Mouse (Mus musculus) CD4-positive naive resting alpha-beta T cell, adult 76 days (primary cell): ENCODE data around the gene Plcb3. TPM values are rescaled to one million over a fixed set of nuclear protein-coding genes. Genes with fewer than 3 reads are reported as not detected.

Source experiments
- total RNA-seq: library from RNA; stranded (reverse); gene quantifications from one replicate; pipeline ENCODE4 v1.2.4, GENCODE M21; 2023

Gene Plcb3
- 8.1 TPM for total RNA-seq

DNA sequence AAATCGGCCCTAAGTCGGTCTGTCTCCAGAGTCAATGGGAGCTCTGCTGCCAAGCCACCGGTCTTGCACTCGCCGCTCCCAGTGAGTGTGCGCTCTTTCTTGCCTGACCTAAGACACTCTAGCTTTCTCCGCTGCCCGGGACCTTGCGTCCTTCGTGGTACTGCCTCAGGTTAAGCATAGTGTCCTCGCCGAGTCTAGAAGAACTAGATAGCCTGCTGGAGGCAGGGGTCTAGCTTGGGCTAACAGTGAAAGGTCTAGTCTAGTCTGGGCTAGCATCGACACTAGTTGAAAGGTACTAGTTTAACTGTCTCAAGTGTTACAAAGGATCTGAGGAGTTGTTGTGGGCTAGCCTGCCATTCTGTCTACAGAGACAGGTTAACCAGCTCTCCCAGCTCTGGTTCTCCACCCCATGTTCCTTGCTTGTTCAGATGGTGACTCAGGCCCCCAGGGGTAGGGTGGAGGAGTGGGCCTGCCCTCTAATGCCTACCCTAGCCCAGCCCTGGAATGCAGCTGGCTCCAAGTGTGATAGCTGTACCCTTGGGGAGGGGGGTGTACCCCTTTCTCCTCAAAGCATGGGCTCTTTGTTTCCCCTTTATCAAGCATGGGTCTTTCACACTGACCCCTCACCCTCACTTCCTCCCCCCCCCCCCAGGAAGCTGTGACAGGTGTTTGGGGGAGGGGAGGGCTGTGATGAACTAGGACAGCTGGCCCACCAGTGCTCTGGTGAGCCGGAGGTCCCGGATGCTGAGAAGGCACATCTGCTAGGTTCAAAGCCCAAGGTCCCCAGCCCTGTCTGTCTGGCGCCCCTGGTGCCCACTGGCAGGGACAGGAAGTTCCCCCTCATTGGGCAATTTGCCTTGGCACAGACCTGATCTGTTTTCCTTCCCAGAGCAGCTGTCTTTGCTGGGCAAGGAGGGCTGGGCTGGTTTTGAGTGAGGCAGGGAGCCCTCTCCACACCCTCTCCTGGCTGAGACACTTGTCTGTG is at the start of gene Plcb3:
TSS of gene Plcb3 (minus strand) at position 934 of the 985 bp plus-strand sequence.

DNA sequence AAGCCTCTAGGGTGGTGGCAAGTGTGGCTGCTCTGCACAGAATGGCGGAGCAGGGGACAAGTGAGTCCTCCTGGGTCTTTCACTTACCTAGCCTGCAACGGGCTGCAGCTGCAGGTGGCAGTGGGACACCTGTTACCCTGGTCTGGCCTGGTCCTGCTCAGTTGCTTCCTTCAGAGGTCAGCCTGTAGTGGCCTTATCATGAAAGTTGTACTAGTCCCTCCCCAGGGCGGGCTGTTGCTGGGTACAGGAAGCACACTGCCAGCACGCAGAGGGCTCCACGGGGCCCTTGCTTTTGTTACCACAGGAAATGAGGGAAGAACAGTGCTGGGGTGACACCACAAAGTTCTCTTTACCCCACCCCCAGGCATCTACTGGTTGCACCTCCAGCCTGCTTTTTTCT is 42.9 kb upstream of the Plcb3 start, which contains the start of gene Fermt3:
TSS of gene Fermt3 (minus strand) at position 279 of the 400 bp plus-strand sequence.

DNA sequence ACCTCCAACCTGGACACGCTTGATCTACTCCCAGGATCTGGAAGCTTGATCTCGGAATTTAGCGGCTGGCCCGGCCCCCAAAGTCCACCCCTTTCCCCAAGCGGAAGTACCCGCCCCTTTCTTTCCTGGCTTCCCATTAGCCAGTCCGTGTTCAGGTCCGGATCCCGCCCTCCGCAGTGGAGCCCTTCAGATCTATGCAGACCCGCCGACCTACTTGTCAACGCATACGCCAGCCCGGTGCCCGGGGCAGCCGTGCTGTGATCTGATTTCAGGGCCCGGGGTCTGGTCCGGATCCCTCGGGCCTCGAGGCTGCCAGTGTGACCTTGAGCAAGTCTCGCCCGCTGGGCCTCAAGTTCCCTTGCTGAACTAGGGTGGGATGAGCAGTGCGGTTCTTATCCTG is 19.7 kb upstream of the Plcb3 start, which contains the start of the genes Nudt22 and Trpt1:
TSS of gene Nudt22 (minus strand) at position 112 of the 400 bp plus-strand sequence.
TSS of gene Trpt1 (plus strand) at position 126 of the 400 bp plus-strand sequence.

DNA sequence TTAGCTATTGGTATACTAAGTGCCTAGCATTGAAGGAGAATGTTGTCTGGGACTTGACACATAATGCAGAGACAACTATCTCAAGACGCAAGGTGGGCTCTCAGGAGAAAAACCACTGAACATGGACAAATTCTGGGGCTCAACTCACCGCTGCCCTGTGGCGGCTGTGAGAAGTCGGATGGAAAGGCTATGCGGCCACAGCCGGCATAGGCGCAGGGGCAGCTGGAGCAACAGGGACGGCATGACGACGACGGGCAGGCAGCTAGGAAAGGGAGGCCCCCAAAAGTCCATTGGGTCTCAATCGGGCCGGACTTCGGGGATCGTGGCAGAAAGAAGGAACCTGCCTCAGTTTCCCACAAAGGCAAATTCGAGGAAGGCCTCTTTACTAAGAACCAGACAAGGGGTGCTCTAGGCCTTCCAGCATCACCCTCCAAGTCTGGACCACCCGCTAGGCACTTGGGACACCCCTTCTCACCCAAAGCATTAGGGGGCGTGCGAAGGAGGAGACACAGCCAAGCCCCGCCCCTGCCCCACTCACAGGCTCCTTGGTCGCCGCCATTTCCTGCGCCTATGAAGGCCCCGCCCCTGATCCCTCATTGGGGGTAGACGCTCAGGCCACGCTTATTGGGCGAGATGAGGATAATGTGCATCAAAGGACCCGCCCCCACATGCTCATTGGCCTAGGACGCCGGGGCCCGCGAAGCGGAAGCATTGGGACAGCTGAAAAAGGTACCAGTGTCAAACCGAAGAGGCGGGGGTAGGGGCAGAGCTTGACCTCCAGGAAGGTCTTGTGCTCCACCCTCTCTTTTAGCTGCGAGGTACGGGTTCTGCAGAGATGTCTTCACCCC is 16.0 kb upstream of the Plcb3 start, which contains the start of gene Dnajc4:
TSS of gene Dnajc4 (minus strand) at position 562 of the 848 bp plus-strand sequence.

DNA sequence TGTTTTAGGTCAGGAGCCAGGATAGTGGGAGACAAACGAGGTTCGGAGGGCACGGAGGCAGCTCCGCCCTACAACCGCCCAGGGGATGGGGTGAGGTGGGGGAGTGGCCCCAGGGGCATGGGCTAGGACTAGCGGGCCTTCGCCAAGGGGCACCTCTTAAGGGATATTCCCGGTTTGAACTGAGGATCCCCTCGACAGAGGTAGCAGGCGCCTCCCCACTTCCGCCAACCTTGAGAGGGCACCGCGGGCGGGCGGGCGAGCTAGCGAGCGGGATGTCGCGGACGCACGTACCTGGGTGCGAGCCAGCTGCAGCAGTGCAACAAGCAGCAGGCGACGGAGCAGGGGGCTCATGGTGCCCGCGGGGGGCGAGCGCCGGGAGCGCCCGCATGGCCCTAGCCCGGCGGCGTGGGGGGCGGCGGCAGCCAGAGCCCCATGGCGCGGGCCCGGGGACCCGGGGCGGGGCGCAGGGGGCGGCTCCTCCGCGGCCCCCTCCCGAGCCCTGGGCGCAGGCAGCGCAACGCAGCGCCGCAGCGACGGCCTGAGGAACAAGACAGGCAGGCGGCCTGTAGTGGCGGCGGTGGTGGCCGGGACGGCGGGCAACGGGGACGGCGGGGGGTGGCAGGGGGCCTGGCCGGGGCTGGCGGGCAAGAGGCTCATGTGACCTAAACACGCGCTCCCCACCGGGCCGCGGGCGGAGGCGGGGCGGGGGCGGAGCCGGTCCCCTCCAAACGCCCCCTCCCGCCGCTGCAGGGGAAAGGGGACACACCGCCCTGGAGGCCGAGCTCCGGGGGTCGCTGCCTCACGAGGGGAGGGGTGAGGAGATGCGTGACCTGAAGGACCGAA is 11.0 kb upstream of the Plcb3 start, which contains the start of gene Vegfb:
TSS of gene Vegfb (minus strand) at position 591 of the 843 bp plus-strand sequence.

DNA sequence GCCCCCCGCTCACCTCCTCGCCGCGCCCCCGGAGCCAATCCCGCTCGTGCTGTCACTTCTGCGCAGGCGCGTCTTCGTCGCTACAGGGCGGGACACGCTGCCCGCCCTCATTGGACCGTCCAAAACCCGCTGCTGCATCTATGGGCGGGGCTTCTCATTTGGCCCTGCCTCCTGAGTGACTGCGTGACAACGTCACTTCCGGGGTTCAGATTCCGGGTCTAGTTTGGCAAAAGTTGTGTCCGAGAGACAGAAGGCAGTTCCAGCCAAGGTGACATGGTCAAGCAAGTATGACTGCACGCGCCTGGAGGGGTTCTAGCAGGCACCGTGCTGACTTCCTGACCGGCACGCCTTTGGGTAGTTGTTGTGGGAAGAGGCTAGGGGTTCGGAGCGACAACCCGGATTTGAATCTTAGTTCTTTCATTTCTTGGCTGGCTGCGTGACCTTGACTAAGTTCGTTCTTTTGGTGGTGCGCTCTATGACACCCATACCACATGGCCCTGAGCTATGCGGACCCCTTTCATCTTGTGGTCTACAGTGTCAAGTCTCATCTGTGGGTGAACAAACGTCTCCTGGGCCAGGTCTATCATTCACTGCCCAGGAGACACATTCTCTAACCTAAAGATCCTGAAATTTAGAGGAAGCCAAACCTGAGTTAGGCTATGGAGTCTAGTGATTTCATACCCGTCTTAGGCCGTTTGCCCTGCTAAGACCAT is 4.3 kb upstream of the Plcb3 start, which contains the start of gene Fkbp2:
TSS of gene Fkbp2 (minus strand) at position 121 of the 713 bp plus-strand sequence.

DNA sequence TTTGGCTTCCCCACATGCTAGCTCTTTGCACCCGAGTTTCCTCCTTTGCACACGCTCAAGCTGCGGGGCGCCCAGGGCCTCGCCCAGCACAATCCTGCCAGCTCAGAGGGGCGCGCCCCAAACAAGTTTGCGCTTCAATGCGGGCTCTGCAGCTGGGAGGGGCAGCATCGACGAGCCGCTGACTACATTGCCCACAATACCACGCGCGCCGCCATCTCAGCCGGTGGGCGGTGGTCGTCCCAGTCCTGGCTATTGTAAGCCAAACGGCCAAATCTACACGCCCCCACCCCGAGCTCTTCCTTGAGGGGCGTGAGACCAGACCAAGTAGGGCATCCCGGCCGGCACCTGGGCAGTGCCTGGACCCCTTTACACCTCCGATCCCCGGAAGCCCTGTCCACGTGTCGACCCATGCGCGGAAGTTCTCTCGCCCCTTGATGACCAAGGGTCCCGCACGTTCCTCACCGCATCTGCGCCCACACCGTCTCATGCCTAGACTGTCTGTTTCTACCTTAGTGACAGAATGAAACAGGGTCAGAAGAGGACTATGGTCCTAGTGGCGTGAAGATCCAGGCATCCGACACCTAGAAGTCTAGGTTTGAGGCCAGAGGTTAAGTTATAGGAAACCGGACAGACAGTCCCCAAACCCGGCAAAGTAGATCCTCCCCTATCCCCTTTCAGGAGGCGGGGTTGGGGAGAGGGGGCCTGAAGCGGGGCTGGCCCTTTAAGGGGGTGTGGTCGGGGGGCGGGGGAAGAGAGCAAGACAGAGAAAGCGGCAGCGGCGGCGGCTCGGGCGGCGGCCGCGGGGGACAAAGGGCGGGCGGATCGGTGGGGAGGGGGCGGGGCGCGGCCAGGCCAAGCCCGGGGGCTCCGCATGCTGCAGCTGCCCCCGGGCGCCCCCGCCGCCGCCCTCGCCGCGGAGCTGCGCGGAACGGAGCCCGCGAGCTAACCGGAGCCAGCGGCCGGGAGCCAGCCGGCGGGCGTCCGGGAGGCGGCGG is 1.8 kb downstream of the Plcb3 start, which contains the start of gene Ppp1r14b:
TSS of gene Ppp1r14b (plus strand) at position 758 of the 995 bp plus-strand sequence.

DNA sequence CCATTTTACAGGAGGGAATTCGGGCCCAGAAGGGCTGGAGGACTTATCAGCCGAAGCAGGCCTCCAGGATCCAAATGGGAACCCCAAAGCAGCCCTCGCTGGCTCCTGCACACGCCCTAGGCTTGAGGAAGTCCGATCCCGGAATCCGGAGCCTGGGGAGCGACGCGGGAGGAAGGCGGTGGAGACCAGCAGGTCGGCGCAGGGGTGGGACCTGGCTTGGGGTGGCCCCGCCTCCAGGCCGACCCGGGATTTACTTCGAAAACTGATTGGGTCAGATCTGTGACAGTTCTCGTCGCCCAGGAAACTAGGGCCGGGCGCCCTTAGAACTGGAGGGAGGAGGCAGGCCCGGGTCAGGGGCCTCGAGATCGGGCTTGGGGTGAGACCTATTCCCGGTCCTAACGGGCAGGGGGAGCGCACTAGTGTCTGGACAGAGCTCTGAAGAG is 34.0 kb downstream of the Plcb3 start, which contains the start of gene Gpr137:
TSS of gene Gpr137 (minus strand) at position 232 of the 443 bp plus-strand sequence.

DNA sequence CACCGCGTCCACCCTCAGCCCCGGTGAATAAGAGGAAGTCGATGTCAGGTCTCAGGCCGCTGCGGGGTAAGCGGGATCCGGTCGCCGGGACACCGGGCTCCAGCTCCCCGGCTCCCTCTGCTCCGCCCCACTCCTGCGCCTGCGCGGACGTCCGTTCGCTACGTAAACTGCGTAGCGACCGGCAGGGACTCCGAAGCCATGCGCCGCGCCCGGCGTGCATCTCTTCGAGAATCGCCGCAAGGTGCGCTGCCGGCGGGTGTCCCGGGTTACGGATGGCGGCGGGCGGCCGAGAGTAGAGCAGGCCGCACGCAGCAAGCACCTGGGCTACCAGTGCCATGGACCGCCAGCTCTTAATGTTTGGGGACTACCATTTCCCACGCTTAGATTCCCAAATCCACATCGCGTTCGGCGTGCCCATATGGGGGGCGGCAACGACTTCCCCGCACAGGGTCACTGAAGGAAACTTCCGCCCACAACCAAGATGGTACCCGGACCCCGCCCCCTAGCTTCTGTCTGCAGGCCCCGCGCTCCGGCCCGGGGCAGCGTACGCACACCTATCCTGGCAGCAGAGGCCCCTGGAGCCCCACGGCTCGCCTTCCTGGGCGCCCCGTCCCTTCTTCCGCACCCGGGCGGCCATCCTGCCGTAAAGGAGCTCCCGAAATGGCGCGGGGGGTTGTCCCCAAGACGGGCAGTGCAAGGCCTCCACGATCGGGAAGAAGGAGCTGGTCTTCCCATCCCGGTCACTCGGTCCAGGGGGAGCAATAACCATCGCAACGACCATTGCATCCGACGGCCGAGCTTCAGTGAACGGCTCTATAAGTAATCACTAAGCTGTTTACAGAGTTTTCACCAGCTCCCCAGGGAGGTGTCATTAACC is 34.7 kb downstream of the Plcb3 start, which contains the start of gene Bad:
TSS of gene Bad (plus strand) at position 490 of the 877 bp plus-strand sequence.

DNA sequence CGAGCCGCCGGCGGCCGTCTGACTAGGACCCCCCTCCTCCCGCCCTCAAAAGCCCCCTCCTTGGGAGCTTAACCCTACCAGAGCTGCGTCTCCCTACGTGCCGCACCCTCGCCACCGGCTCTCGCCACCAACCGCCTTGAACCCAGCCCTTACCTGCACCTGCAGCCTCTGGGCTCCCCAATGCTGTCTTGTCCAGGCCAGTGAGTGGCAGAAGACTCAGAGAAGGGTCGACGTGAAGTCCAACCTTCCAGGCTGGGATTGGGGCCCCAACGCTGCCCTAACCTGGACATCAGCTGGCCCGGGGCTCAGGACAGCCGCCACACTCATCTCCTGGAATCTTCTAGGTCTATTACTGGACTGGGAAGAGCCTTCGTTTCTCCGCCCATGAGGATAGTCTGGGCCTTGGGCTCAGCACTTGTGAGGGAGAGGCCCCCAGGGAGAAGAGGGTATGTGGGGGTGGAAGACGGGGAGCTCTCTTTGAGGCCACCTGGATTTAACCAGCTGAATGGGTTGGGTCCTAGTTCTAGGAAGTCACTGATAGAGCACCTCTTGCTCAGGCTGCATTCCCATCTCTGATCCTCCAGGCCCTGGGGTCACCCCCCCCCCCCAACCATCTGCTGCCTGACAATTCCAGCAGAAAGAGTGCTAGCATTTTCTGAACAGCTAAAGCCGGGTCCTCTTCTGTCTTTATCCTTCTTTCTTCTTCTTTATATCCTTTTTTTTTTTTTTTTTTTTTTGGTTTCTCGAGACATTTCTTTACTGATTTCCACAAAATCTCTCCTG is 41.9 kb downstream of the Plcb3 start, which contains the start of gene Kcnk4:
TSS of gene Kcnk4 (minus strand) at position 321 of the 783 bp plus-strand sequence.

DNA sequence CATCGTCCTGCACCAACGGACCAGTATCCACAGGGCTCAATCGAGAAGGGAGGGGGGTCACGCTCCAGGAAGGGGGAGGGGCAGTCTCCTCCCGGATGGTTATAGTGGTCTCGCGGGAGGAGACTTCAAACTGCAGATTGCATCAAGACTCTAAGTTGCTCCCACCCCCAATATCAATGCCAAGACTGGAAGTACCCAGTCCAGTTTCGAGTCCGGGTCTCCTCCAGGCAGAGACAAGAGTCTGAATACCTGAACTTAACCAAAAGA is 51.0 kb downstream of the Plcb3 start, which contains the start of gene Catsperz:
TSS of gene Catsperz (minus strand) at position 74 of the 267 bp plus-strand sequence.

DNA sequence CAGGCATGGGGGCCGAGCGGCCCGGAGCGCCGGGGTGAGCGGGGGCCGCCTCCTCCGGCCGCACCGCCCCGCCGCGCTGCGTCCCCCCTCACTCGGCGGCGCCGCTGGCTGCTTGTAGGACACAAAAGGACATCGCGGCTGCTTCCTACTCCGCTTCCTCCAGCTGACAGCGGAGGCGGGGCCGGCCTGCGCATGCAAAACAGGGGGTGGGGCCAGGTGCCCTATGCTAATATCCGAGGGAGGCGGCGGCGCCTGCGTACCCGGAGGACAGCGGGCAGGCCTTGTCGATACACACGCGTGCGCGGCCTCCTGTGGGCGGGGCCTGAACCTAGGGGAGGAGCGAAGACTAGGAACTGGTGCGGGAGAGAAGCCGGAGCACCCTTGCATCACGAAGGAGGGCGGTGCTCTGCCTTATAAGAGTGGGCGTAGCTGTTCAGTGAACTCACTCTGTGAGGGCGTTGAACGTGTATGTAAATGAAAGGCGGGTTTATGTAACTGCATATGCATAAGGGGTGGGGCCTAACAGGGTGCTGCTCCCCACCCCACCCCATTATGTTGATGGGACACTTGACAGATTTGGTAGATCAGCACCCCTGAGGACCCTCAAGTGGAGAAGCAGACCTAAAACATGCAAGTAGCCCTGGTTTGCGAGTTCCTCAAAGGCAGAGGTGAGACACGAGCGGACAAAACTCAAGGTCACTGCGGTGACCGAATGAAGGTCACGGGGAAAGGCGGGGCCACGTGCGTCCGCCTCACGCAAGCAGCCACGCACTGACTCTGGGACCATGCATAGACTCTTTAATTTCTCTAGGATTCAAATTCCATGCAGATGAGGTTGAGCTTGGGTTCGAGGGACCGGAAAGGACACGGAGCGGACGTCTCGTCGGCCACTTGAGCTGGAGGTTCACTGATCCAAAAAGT is 54.4 kb downstream of the Plcb3 start, which contains the start of gene Esrra:
TSS of gene Esrra (minus strand) at position 167 of the 921 bp plus-strand sequence.

DNA sequence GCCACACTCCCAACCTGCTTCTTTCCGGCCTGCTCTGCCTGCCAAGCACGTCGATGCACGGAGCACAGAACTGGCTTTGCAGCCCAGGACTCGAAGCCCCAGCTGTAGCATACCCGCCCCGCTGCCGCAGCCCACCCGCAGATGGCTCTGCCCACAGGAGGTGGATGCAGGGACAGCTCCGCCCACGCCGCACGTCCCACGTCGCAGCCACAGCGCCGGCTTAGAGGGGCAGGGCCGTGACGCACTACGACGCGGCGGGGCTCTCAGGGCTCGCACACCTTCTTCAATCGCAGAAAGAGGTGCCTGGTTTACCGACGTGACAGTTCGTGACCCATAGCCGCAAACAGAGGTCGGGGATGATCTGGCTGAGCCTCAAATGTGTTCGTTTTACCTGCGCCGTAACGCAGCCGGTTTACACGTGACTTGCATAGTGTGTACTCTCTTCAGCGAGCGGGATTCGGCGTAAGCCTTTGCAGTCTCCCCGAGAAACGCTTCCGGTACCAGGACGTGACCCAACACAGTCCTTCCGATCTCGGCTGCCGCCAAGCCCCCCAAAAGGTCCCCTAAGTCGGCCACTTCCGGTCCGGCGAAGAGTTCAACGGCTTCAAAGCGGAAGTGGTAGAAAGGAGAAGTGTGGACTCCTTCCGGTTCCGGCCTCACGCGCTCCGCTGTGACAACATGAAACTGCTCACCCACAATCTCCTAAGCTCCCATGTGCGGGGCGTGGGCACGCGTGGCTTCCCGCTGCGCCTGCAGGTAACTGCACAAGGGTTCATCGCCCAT is 66.6 kb downstream of the Plcb3 start, which contains the start of the genes Trmt112 and Prdx5:
TSS of gene Trmt112 (plus strand) at position 192 of the 783 bp plus-strand sequence.
TSS of gene Prdx5 (minus strand) at position 600 of the 783 bp plus-strand sequence.

